Mouse (Mus musculus) lung, postnatal 10 days (tissue): Measurements from ENCODE around the gene Mrgpre.

Experiments used
- DNase-seq: peaks from one replicate; pipeline ENCODE4 v3.0.0; 2021

The Mrgpre gene

DNA sequence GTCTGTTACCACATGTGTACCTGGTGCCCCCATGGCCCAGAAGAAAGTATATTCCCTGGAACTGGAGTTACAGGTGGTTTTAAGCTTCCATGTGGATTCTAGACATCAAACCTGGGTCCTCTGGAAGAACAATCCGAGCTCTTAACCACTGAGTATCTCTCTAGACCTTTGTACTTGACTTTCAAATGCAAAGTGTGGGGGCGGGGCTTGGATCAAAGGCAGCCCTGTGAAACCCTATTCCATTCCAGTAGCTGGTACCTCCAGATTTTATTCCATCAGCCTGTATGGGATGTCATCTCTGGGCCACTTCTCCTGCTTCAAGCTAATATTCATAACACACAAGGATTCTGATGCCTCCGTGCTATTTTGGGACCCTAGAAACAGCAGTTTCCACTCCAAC lies 8.2 kb downstream of the Mrgpre start:
- DNase-seq: no peak

DNA sequence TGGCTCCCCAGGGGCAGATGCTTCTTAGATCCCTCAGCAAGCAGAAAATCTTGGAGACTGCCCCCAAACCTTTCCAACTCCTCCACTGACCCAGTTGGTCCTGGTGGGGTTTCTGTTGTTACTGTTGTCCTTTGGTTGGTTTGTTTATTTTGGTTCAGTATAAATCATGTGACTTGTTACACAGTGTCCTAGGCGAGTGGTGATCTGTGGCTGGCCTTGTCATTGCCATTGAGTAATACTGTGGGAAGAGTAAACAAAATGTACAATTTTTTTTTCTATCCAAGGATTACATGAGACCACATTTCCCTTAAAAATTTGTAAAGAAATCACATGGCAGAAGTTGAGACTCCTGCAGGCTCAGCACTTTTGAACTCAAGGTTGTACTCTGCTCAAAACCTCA lies 14.8 kb downstream of the Mrgpre start:
- DNase-seq: no peak

DNA sequence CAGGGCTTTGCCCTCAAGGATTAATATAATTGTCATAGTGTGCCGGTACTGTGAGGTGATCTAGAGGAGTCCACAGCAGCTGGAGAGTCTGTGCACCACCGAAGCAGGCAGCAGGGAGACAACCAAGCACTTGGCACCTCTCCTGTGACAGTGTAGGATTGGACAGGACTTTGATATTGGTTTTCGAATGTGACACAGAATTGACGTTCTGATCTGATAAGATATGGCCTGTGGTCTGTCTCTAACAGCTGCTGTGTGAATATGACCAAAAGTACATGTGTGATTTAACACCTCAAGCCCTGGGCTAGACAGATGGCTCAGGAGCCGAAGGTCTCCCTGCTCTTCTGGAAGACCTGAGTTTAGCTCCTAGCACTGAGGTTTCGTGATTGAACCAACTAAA lies 16.0 kb downstream of the Mrgpre start:
- no peak for DNase-seq

DNA sequence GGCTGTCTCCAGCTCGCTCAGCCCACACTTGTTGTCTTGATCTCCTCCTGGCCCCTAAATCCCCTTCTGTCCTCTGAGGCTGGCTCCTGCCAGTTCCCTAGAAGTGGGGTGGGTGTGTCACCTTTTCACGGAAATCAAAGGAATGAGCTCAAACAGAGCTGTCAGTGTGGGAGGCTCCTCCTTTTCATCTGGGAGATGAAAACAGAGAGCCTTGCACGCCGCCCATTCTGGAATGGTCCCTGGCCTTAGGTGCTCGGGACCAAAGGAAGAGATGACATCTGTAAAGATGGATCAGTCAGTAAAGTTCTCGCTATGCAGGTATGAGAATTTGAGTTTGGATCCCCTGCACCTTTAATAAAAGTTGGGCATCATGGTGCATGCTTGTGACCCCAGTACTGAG lies 17.4 kb downstream of the Mrgpre start, which contains the start of gene Mrgprg:
Mrgprg (minus strand) TSS at position 101 of the 400 bp plus-strand sequence.
- no peak for DNase-seq

DNA sequence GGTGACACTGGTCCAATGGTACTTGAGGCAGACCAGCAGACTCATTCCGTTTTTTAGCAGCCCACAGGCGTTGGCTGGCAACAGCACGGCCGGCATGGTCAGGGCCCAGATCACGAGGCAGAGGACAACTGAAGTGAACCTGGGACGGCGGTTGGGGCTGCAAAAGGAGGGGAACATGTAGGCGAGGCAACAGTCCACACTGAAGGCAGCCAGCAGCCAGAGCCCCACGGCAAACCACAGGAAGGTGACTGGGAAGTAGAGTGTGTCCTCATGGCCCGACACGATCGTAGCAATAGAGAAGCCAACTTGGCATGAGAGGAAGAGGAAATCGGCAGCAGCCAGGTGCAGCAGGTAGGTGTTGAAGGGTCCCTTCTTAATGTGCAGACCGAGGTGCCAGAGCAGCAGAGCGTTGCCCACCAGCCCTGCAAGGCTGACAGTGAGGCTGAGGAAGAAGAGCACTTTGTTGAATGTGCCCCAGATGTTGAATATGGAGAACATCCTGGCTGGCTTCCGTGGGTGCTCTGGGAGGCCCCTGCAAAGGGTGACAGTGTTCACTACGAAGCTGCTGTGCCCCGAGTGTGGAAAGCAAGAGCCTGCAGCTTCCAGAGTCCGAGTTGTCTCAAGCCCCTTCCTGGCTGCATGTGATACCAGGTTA lies 19.3 kb downstream of the Mrgpre start:
- DNase-seq: no peak

DNA sequence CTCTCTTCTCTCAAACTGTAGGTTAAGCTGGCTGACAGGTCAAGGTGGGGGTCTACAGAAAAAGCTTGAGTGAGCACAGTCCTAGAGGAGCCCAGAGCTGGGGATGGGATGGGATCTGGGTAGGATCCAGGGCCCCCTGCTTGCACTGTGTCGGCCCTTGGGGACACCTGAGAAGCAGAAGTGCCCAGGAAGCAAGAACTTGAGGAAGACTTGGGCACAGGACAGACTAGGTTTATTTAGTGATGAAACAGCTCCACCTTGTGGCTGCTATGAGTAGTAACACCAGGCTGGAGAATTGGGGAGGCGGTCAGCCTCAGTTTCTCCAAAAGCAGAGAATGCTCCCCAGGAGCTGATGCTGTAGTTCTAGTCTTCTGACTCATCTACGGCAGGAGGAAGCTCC lies 20.5 kb downstream of the Mrgpre start:
- DNase-seq: no peak

DNA sequence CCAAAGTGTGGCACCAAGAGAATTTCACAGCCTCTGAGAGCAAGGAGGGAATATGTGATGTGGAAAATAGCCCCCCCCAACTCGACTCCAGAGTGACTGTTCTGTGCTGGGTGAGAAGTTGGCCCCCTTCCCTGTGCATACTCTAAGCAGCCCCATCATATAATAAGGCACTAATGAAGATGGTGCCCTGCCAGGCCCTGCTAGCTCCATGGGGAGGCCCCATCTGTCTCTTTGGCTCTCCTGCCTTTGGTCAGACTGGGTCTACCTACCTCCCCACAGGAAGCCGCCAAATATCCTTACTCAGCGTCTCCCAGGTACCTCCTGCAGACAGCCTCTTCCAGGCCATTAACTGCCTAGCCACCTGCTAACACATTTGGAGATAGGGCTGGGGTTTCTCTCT lies 25.3 kb downstream of the Mrgpre start:
- no peak for DNase-seq

DNA sequence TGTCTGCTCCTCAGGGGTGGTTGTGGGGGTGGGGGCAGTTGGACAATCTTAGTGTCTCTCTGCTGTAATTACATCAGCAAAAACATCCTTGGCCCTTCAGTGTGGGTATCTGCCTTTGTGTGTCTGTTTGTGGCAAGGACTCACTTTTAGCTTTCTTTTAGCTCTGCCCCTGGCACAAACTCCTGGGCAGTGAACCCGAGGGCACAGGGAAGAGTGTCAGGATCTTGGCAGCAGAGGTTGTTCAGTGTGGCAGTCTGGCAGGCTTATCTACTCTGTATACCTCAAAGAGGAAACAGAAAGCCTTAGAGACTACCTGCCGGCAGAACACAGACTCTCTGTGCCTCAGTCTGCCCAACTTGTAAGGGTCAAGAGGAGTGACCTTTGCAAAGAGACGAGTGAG lies 26.6 kb downstream of the Mrgpre start:
- DNase-seq: no peak

DNA sequence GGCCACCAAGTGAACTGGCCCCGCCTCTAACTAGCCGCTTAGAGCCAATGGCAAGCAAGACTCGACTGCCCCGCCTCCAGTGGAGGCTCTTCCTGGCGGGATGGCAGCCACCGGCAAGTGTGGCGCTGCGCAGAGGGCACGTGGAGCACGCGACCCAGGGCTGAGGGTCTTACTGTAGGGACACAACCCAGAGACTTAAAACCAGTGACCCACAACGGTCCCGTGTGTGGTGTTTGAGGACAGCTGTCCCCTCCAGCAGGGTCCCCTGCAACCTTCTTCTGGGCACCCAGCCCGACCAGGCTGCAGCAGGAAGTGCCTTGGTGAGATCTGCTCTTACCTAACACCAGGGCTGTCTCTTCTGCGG lies 27.3 kb downstream of the Mrgpre start:
- peak; percentile 92 for DNase-seq

DNA sequence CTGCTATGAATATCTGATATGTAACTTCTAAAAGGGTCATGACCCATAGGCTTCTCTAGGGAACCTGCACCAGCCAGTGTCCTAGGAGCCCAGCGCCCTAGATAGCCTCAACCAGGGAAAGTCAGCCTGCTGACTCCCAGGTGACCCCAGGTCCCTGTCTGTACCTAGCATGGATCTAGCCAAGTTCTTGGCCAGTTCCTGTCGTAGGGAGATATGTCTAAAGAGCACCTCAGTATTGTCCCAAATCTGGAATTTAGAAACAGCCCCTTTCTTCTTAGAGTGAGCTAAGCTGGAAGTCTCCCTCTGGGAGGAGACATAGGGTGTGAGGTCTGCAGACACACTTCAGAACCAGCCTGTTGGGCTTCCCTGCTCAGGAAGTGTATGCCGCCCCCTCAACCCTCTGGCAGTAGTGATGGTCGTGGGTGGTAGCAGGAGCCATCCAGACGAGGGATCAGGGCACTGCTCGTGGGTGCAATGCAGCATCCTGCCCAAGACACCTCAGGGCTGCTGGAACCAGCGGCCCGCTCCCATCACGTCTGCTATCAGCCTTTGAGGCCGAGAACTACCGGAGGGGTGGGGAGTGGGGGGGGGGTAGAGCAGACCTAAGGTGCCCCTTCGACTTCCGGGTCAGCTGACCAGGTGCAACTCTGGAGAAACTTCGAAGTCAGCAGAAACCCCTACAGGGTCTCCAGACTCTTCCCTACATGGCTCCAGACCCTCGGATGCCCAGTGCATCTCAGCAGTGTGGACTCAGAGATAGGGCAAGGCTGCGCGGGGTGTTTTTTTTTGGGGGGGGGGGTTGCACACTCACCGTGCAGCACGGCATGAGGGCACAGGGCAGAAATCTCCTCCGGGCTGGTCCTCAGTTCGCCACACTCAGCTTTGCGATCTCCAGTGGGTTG lies 27.9 kb downstream of the Mrgpre start, which contains the start of gene Osbpl5:
Osbpl5 (minus strand) TSS at position 861 of the 902 bp plus-strand sequence.
- DNase-seq: no peak

DNA sequence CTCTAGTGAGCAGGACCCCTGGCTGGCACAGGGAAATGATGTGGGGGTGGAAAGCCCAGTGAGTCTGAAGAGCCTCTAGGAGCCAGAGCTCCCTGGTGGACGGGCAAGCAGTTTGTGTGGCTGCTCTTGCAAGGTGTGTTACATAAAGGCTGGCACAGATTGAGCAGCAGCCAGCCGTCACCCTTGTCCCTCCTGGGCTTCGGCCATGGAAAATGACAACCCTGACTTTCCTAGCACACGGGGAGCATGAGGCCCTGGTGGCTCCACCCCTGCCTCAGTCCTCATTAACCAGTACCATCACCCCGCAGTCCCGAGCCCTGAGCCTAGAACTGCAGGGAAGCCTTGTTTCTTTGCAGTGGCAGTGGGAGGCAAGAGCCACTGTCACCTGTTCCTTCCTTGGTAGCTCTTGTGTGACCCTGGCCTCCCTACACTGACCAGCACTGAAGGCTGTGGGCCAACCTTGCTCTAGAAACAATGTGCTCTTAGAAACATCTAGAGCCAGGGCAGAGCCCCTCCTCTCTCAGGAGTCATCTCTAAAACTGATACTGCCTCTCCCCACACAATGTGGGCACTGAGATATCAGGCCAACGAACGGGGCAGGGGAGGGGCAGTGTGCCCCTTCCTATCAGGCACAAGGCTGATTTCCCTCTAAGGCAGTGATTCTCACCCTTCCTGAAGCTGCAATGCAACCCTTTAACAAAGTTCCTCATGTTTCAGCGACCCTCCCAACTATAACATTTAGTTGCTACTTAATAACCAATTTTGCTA lies 28.8 kb downstream of the Mrgpre start:
- DNase-seq: no peak

DNA sequence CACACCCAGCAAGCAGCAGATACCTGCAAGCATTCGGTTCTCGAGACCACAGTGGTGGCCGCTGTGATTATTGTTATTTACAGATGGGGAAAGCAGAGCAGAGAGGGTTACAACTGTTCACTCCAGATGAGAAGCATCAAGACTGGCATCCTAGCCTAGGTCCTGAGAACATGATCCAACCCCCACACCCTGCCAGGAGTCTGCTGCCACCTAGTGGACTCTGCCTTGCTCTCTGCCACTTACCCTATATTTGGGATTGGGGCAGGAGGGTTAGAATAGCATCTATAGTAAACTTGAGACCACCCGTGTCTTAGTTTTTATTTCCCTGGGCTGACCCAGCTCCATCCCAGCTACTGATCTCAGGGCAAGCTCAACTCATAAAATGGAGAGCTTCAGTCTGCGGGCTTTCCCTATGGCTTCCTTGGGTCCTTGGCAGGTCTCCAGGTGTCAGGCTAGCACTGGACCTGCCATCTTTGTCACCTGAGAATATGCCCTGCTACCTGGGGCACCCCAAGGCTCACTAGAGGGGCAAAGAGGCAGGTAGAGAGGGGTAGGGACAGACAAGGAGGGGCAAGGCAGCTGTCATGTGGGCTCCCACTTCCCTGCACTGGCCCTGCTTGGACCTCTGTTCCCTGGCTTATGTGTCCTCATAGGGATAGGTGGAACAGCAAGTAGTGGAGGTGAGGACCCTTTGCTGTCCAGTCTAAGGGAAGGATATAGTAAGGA lies 30.1 kb downstream of the Mrgpre start:
- peak; percentile 82 for DNase-seq

DNA sequence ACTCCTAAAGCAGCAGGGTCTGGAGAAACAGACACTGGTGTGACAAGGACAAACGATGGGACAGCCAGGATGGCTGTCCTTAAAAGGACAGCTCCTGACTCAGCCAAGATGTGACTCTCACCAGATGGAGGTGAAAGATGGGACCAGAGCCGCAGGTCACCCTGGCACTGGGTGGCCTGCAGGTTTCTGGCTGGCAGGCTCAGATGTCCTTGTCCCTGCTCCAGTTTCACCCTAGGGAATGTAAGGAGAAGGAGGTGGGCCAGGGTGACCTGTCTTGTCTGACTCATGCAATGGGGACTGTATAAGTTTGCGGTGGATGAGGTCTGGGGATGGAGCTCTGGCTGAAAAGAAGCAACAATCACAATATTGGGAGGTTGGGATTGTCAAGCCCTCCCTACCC lies 31.7 kb downstream of the Mrgpre start:
- no peak for DNase-seq

DNA sequence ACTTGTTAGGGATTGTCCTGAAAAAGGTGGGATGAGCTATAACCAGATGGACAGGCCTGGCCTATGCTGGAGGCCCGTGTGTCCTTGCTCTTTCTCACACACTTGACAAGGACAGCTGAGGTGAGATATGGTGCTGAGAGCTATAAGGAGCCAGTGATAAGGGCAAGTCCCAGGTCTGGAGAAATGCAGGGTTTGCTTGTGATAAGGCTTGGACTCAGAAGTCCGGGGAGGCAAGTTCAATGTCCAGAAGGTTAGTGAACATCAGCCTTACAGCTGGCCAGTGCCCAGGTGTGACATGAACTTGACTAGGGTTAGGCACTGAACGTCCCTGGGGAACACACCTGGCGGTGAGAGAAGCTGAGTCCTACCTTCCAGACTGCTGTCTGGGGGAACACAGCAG lies 32.2 kb downstream of the Mrgpre start:
- DNase-seq: no peak

DNA sequence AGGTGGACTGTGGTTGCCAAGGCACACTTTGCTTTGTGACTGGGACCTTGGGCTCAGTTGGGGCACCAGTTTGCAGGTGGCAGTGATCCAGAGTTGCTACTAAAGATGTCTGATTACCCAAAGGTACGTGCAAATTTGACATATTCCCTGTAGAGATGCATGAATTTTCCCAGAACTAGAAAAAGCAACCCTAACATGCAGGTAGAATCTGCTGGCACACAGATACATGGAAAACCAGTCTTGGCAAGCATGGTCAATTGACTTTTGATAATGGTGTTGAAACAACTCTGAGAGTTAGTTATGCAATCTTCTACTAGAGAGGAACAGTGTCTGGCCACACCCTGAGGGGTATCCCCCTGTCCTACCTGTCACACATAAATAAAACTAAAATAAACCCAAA lies 32.9 kb downstream of the Mrgpre start:
- no peak for DNase-seq

DNA sequence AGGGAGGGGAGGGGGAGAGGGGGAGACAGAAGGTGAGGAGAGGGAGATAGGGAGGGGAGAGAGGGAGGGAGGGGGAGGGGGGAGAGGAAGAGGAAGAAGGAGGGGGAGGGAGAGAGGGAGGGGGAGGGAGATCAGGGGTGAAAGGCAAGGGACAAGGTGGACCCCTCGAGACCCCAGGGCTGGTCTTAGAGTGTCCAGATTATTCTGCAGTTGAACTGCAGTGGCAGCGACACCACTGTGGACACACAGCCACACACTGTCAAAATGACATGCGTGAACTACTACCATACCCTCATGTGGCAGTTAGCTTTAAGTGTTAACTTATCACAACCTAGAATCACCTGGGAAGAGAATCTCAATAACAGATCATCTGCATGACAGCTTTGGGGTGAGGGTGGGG lies 35.3 kb downstream of the Mrgpre start:
- no peak for DNase-seq

DNA sequence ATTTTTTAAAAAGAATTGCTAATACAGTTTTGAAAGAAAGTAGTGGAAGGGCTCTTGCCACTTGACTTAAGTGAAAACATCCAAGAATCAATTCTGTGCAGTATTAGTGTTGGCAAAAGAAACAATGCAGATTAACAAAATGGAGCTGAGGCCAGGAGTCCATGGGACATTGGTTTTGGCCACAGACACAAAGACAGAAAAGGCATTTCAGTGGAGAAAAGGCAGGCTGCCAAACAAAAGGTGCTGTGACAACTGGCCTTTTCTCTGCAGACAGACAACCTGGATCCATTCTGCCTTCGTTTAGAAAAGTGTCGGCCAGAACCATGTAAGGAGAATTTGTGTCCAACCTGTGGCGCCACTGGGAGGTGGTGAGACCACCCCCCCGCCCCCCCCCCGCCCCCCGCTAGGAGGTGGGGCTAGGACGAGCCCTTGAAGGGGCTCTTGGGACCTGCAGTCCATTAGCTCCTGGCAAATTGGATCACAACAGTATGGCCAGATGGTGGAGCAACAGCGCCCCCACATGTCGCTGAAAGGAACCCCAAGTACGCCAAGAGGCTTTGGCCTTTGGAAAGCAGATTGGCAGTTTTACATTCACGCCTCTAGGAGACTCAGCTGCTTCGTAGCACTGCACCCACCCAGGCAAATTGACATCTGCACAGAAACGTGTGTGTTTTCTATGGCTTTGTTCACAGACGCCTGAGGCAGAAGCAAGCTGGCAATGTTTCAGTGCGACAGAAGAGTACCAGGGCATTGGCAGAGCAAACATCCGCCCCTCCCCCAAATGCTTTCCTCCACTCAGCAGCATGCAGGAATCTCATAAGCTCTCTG lies 36.0 kb downstream of the Mrgpre start:
- DNase-seq: peak; percentile 95

DNA sequence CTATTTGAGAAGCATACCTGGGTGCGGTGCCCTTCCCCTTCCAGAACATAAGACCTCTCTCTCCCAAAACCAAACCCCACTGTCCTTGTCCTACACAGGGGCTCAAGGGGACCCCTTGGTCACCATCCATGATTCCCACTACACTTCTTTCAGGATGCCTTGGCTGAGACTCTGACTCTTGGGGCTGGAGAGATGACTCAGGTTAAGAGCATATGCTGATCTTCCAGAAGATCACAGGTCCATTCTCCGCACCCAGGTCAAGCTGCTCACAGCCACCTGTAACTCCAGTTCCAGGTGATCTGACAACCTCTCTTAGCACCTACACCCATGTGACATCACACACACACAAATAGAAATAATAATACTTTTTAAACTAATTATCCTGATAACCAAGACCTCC lies 43.6 kb downstream of the Mrgpre start:
- no peak for DNase-seq

DNA sequence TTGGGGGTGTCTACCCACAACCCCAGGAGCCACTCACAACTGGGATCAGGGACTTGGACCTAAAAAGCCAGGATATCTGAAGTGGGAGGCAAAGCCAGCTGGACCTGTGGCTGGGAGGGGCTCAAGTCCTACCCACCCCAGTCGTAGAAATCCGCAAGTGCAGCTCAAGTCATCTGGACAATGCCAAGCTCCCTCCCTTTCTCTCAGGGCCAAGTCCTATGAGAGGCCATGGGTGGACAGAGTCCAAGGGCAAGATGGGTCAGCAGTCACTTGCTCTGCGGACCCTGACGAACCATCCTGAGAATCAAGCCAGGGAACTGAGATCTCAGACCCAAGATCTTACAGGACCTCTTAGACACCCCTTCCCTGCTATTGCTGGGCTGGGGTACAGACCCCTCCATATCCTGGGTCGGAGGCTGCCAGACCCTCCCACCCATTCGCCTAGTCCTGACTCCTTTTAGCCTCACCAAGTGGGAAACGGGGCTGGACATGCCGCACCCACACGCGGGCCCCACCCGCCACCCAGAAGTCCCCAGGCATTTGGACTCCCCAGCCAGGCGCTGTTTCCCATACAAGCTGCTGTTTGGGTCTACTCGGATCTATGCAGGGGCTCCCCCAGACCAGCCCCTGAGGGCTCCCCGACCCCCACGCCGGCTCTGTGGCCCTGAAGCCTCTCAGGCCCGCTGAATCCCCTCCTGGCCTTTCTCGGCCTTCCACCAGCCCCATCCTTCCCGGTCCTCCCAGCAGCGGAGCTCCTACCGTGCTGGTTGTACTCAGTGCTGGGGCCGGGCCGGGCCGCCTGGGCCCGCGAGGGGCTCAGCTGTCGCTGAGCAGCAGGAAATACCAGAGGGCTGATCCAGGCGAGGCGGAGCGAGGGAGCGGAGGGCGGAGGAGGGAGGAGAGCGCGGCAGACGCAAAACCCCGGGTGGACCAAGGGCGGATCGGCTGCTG lies 44.5 kb downstream of the Mrgpre start:
- peak; percentile 96 for DNase-seq

DNA sequence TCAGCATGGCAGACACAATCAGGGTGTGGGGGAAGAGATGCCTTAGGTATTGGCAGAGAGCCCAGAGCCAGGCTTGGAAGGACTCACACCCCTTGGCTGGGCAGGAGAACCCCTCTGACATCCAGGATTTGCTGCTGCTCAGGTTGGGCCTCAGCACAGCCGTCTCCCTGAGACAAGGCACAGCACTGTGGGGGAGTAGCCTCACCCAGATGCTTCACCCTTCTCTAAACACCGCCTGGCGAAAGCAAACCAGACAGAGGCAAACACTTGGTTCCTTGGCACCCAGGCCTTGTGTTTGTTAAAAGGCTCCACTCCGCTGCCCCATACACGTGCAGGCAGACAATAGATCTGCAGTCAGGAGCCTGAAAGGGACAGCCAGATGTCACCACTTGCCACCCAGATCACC lies 45.7 kb downstream of the Mrgpre start:
- peak; percentile 58 for DNase-seq

DNA sequence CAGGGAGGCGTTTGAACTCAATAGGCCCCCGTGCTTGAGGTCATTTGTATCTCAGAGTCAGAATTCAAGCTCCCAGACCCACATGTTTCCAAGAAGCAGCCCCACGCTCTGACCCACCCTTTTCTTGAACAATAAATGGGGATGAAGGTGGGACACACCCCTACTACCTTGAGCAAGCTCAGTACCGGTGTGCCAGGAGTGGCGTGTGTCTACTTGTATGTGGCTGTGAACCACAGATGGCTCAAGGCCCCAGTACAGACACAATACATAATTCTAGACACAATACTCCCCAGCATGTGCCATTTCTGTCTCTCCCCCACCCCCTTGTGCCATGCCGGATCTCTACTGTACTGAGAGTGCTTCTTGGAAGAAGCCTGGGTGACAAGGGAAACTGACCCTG lies 46.1 kb downstream of the Mrgpre start:
- DNase-seq: no peak
